Mouse (Mus musculus) CH12.LX (cell line): Measurements from ENCODE around the gene Ppp2r2c. TPM values are rescaled to one million over a fixed set of nuclear protein-coding genes. Genes with fewer than 3 reads are reported as not detected.

Source experiments
- DNase-seq: peaks from one replicate; pipeline ENCODE4 v3.0.0-alpha.2; 2013; ENCODE audit errors: extremely low read depth
- H3K27ac ChIP-seq: 2 replicates; pipeline ENCODE4 v1.5.1; 2012; ENCODE audit warnings: low read depth, mild to moderate bottlenecking, control low read depth, moderate library complexity; ENCODE audit not compliant: insufficient read depth
- H3K27me3 ChIP-seq: replicated peaks from 2 replicates; pipeline ENCODE3; 2012; ENCODE audit warnings: inconsistent platforms
- H3K36me3 ChIP-seq, 2 experiments: replicated peaks in 1 of 2; 2 replicates each; pipeline versions ENCODE3 to v1.6.1; 2012; ENCODE audit warnings: inconsistent platforms in 1 of 2, low read length in 1 of 2, mild to moderate bottlenecking in 1 of 2, mixed read lengths in 1 of 2, moderate library complexity in 1 of 2; ENCODE audit not compliant: control insufficient read depth in 1 of 2, insufficient read depth in 1 of 2
- H3K4me1 ChIP-seq, 2 experiments: 2 replicates each; pipeline ENCODE4 v1.6.1; 2012; ENCODE audit warnings: inconsistent platforms in 1 of 2, moderate library complexity in 1 of 2; ENCODE audit not compliant: insufficient read depth in 2 of 2, control insufficient read depth in 1 of 2
- H3K4me2 ChIP-seq: 2 replicates; pipeline ENCODE4 v1.6.1; 2012; ENCODE audit warnings: low read depth, mild to moderate bottlenecking, control low read depth; ENCODE audit not compliant: poor library complexity, insufficient read depth, severe bottlenecking
- H3K4me3 ChIP-seq, 3 experiments: fragments of 150-350 bp in 1 of 3; sonication (generic) in 1 of 3; replicated peaks in 1 of 3; 2 replicates each; pipeline versions ENCODE3 to v1.5.1; 2011 to 2012; ENCODE audit warnings: low read depth in 2 of 3, low read length in 2 of 3, mild to moderate bottlenecking in 2 of 3, moderate library complexity in 2 of 3, control low read depth in 1 of 3, improper control_type of control experiment in 1 of 3, inconsistent platforms in 1 of 3, mixed read lengths in 1 of 3; ENCODE audit not compliant: poor library complexity in 1 of 3
- H3K79me2 ChIP-seq: replicated peaks from 2 replicates; pipeline ENCODE4 v1.6.1; 2012; ENCODE audit warnings: mild to moderate bottlenecking, moderate library complexity; ENCODE audit not compliant: control insufficient read depth, poor library complexity, insufficient read depth, severe bottlenecking; ENCODE audit errors: extremely low read depth
- H3K9ac ChIP-seq: 2 replicates; pipeline ENCODE4 v1.6.1; 2012; ENCODE audit warnings: low read depth, mild to moderate bottlenecking, control low read depth, moderate library complexity; ENCODE audit not compliant: insufficient read depth
- H3K9me3 ChIP-seq: replicated peaks from 2 replicates; pipeline ENCODE3; 2012; ENCODE audit warnings: low read length, inconsistent platforms, mixed read lengths
- CHD1 ChIP-seq: IDR thresholded peaks from 2 replicates; pipeline ENCODE4 v1.6.1; 2012; ENCODE audit warnings: low read depth, low read length, improper control_type of control experiment, inconsistent platforms
- CHD2 ChIP-seq: IDR thresholded peaks from 2 replicates; pipeline ENCODE4 v1.6.1; 2011; ENCODE audit warnings: low read length, improper control_type of control experiment
- CTCF ChIP-seq, 2 experiments: IDR thresholded peaks in 1 of 2; conservative IDR thresholded peaks in 1 of 2; 2 replicates each; pipeline ENCODE4 v1.5.1; 2011 to 2012; ENCODE audit warnings: low read depth in 2 of 2, low read length in 2 of 2, improper control_type of control experiment in 1 of 2, inconsistent platforms in 1 of 2, mild to moderate bottlenecking in 1 of 2, moderate library complexity in 1 of 2
- EP300 ChIP-seq: IDR thresholded peaks from 2 replicates; pipeline ENCODE4 v1.6.1; 2011; ENCODE audit warnings: low read length, improper control_type of control experiment
- ETS1 ChIP-seq: conservative IDR thresholded peaks from 2 replicates; pipeline ENCODE4 v1.6.1; 2012; ENCODE audit warnings: low read depth, mild to moderate bottlenecking, inconsistent platforms, low read length, improper control_type of control experiment, moderate library complexity
- HCFC1 ChIP-seq: IDR thresholded peaks from 2 replicates; pipeline ENCODE4 v1.6.1; 2012; ENCODE audit warnings: low read depth, mild to moderate bottlenecking, inconsistent platforms, low read length, improper control_type of control experiment
- JUN ChIP-seq: IDR thresholded peaks from 2 replicates; pipeline ENCODE4 v1.6.1; 2011; ENCODE audit warnings: low read depth, mild to moderate bottlenecking, low read length, improper control_type of control experiment, moderate library complexity; ENCODE audit not compliant: insufficient read depth
- KAT2A ChIP-seq: IDR thresholded peaks from 2 replicates; pipeline ENCODE4 v1.6.1; 2012; ENCODE audit warnings: low read length, improper control_type of control experiment, inconsistent platforms; ENCODE audit not compliant: insufficient replicate concordance
- MAFK ChIP-seq: IDR thresholded peaks from 2 replicates; pipeline ENCODE4 v1.6.1; 2011; ENCODE audit warnings: low read length, improper control_type of control experiment; ENCODE audit not compliant: insufficient replicate concordance
- MAZ ChIP-seq: IDR thresholded peaks from 2 replicates; pipeline ENCODE4 v1.6.1; 2012; ENCODE audit warnings: low read depth, mild to moderate bottlenecking, inconsistent platforms, low read length, improper control_type of control experiment, moderate library complexity
- MXI1 ChIP-seq: IDR thresholded peaks from 2 replicates; pipeline ENCODE4 v1.6.1; 2011; ENCODE audit warnings: mild to moderate bottlenecking, low read depth, low read length, improper control_type of control experiment
- NRF1 ChIP-seq: IDR thresholded peaks from 2 replicates; pipeline ENCODE4 v1.6.1; 2014; ENCODE audit warnings: low read depth, mild to moderate bottlenecking, inconsistent platforms, low read length, improper control_type of control experiment, moderate library complexity
- RAD21 ChIP-seq: IDR thresholded peaks from 2 replicates; pipeline ENCODE4 v1.6.1; 2011; ENCODE audit warnings: low read depth, mild to moderate bottlenecking, low read length, improper control_type of control experiment, moderate library complexity
- RCOR1 ChIP-seq: conservative IDR thresholded peaks from 2 replicates; pipeline ENCODE4 v1.6.1; 2012; ENCODE audit warnings: low read depth, mild to moderate bottlenecking, inconsistent platforms, low read length, improper control_type of control experiment
- SMC3 ChIP-seq: IDR thresholded peaks from 2 replicates; pipeline ENCODE4 v1.6.1; 2011; ENCODE audit warnings: low read depth, low read length, improper control_type of control experiment
- UBTF ChIP-seq: IDR thresholded peaks from 2 replicates; pipeline ENCODE4 v1.6.1; 2012; ENCODE audit warnings: low read depth, mild to moderate bottlenecking, inconsistent platforms, low read length, improper control_type of control experiment, moderate library complexity
- ZC3H11A ChIP-seq: IDR thresholded peaks from 2 replicates; pipeline ENCODE4 v1.6.1; 2012; ENCODE audit warnings: low read depth, mild to moderate bottlenecking, inconsistent platforms, low read length, improper control_type of control experiment
- ZKSCAN1 ChIP-seq: IDR thresholded peaks from 2 replicates; pipeline ENCODE4 v1.6.1; 2012; ENCODE audit warnings: low read depth, inconsistent platforms, low read length, improper control_type of control experiment, borderline replicate concordance
- ZMIZ1 ChIP-seq: IDR thresholded peaks from 2 replicates; pipeline ENCODE4 v1.6.1; 2012; ENCODE audit warnings: low read depth, mild to moderate bottlenecking, inconsistent platforms, low read length, improper control_type of control experiment
- dilution Hi-C: fragments of 300-500 bp; cut with MboI; formaldehyde crosslinking; loops from 2 replicates; pipeline ENCODE4 v1.14.3; 2020; ENCODE audit warnings: low sequenced_read_pairs; ENCODE audit not compliant: extremely low pct_unique_long_range_greater_than_20kb, extremely low pct_ligation_motif_present
- in situ Hi-C: fragments of 300-500 bp; cut with MboI; formaldehyde crosslinking; loops from 3 replicates; pipeline ENCODE4 v1.14.3; 2019; ENCODE audit warnings: low sequenced_read_pairs, low pct_ligation_motif_present, low pct_unique_long_range_greater_than_20kb, mixed read lengths
- polyA plus RNA-seq: library from polyadenylated mRNA; unstranded; fragments of >175 nt; gene quantifications from 2 replicates; pipeline ENCODE4 v1.2.1, GENCODE M21; 2012; ENCODE audit warnings: low read depth; ENCODE audit not compliant: insufficient read length
- total RNA-seq, 2 experiments: library from RNA; depleted of rRNA; stranded (reverse); fragments of 300-350 nt in 1 of 2; fragments of >200 nt in 1 of 2; gene quantifications; 2 replicates each; pipeline ENCODE4 v1.2.3; 2012 to 2014

Gene Ppp2r2c
- total and polyA plus RNA-seq, 3 experiments, result 0.07 to 0.21 TPM; not detected in 1

GRCm38 (mm10) chr5:36820142-36820541 is 48.2 kb upstream of the Ppp2r2c start:
- no peaks in the 10 kb centered on the region for H3K27me3 ChIP-seq
- peaks cover 91 to 99% of the 10 kb centered on the region in 2 experiments for H3K36me3 ChIP-seq
- H3K27ac ChIP-seq, result no peak overlapping the region
- DNase-seq, result peak; percentile 71
- H3K4me2 ChIP-seq, result no peak overlapping the region
- in situ Hi-C loops, result no loop called here
- H3K9me3 ChIP-seq, result no peaks in the 10 kb centered on the region
- TF ChIP-seq ETS1 (no peak), RAD21 (peak; percentile 12), MAFK (no peak), NRF1 (no peak), MAZ (no peak), CHD2 (no peak), HCFC1 (no peak), ZC3H11A (no peak), MXI1 (no peak), RCOR1 (no peak), ZMIZ1 (no peak), CTCF (conservative IDR thresholded peaks at IDR 0.05 in 1 of 2, IDR thresholded peaks at IDR 0.05 in 1 of 2; ENCODE audit: low read depth in 2 of 2, low read length in 2 of 2) (peak; percentile 73 to 77), JUN (no peak), CHD1 (no peak), KAT2A (no peak), UBTF (no peak), ZKSCAN1 (no peak), SMC3 (peak; percentile 54)
- TF ChIP-seq, all 38 proteins: peak for 3
- dilution Hi-C loops, result no loop called here
- Histone ChIP-seq H3K9ac (no peak overlapping the region), H3K4me3 (no peak overlapping the region), H3K4me1 (peaks cover 5 to 21% of the 10 kb centered on the region in 2 experiments), H3K79me2 (no peaks in the 10 kb centered on the region)

GRCm38 (mm10) chr5:36822907-36823306 is 45.4 kb upstream of the Ppp2r2c start:
- Histone ChIP-seq H3K27ac (no peak overlapping the region), H3K9me3 (no peaks in the 10 kb centered on the region), H3K4me3 (no peak overlapping the region), H3K4me2 (no peak overlapping the region), H3K36me3 (peaks cover 91 to 99% of the 10 kb centered on the region in 2 experiments), H3K79me2 (no peaks in the 10 kb centered on the region), H3K4me1 (no peaks in the 10 kb centered on the region), H3K9ac (no peak overlapping the region), H3K27me3 (no peaks in the 10 kb centered on the region)
- in situ Hi-C loops (no loop called here), dilution Hi-C loops (no loop called here)
- DNase-seq, result no peak
- TF ChIP-seq EP300 (no peak), SMC3 (no peak)
